Mouse (Mus musculus) heart, embryonic 11.5 days (tissue): ENCODE measurements around the gene Phyhipl. TPM values are rescaled to one million over a fixed set of nuclear protein-coding genes. Genes with fewer than 3 reads are reported as not detected.

ENCODE experiments used
- ATAC-seq: fragments of 200-750 bp; cut with Nextera tagmentation; replicated peaks from 2 replicates; pipeline ENCODE4 v1.8.0; 2017; ENCODE audit warnings: moderate library complexity; ENCODE audit not compliant: insufficient number of reproducible peaks, low FRiP score, low TSS enrichment
- H3K27ac ChIP-seq: fragments of 300-500 bp; sonication (generic); 2 replicates; pipeline ENCODE4 v1.5.1; 2014; ENCODE audit warnings: mild to moderate bottlenecking, low read depth, low read length
- H3K27me3 ChIP-seq: fragments of 300-500 bp; sonication (generic); 2 replicates; pipeline ENCODE4 v1.6.1; 2014; ENCODE audit warnings: mild to moderate bottlenecking, low read length, mixed read lengths; ENCODE audit not compliant: control insufficient read depth, insufficient read depth
- H3K36me3 ChIP-seq: fragments of 300-500 bp; sonication (generic); 2 replicates; pipeline ENCODE4 v1.6.1; 2014; ENCODE audit warnings: mild to moderate bottlenecking, low read length, moderate library complexity, mixed read lengths; ENCODE audit not compliant: control insufficient read depth, insufficient read depth
- H3K4me1 ChIP-seq: fragments of 300-500 bp; sonication (generic); 2 replicates; pipeline ENCODE4 v1.6.1; 2014; ENCODE audit warnings: low read length; ENCODE audit not compliant: control insufficient read depth, insufficient read depth
- H3K4me2 ChIP-seq: fragments of 300-500 bp; sonication (generic); 2 replicates; pipeline ENCODE4 v1.6.1; 2014; ENCODE audit warnings: mild to moderate bottlenecking, moderate library complexity
- H3K4me3 ChIP-seq: fragments of 300-500 bp; sonication (generic); 2 replicates; pipeline ENCODE4 v1.5.1; 2014; ENCODE audit warnings: low read depth, low read length
- H3K9ac ChIP-seq: fragments of 300-500 bp; sonication (generic); 2 replicates; pipeline ENCODE4 v1.6.1; 2014; ENCODE audit warnings: mild to moderate bottlenecking, low read depth, low read length, moderate library complexity
- H3K9me3 ChIP-seq: fragments of 300-500 bp; sonication (generic); replicated peaks from 2 replicates; pipeline ENCODE4 v1.6.1; 2016; ENCODE audit warnings: low read length; ENCODE audit not compliant: control insufficient read depth
- WGBS: fragments of 180-500 bp; shearing (Covaris S2); extraction: QIAGEN DNeasy Blood & Tissue Kit; methylation state at CpG from one replicate; pipeline ENCODE4 v1.1.7; 2014; ENCODE audit not compliant: insufficient replicate concordance; 5-methylcytosine and 5-hydroxymethylcytosine counted together
- polyA plus RNA-seq: library from polyadenylated mRNA; unstranded; fragments of >200 nt; fragmentation: Nextera tagmentation; extraction: Ambion mirVana; gene quantifications from 2 replicates; pipeline ENCODE4 v1.2.1, GENCODE M21; 2014

Gene Phyhipl
- polyA plus RNA-seq, 1 experiment from 2014 or later: 2.6 TPM

DNA sequence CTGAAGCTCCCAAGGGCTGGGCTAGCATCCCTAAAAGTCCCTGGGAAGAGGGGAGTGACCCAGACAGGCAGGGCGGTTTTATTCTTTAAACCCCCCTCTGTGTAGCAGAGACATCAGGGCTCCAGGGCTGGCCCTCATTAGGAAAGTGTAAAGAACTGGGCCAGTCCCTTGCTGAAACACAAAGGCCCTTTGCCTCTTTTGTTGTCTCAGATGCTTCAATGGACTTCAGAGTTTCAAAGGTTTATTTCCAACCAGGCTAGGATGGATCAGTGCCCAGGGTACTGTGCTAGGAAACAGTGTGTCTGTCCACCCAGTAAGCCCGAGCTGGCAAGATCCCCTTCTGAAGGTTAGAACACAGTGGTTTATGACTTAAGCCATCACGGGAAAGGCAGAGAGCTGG is 30.7 kb upstream of the Phyhipl start:
- WGBS: 51% methylated on average over 3 of the region's 3 CpGs
- Histone ChIP-seq H3K9me3 (no peaks in the 10 kb centered on the region), H3K4me1 (no peaks in the 10 kb centered on the region), H3K4me2 (no peak overlapping the region), H3K9ac (no peak overlapping the region), H3K27me3 (no peaks in the 10 kb centered on the region), H3K27ac (no peak overlapping the region), H3K4me3 (no peak overlapping the region), H3K36me3 (no peaks in the 10 kb centered on the region)
- ATAC-seq: no peak

GRCm38 (mm10) chr10:70683508-70683907 is 27.7 kb upstream of the Phyhipl start:
- no peak for ATAC-seq
- no peaks in the 10 kb centered on the region for H3K36me3 ChIP-seq
- H3K4me3 ChIP-seq: no peak overlapping the region
- H3K4me2 ChIP-seq: no peak overlapping the region
- no peak overlapping the region for H3K27ac ChIP-seq
- no peaks in the 10 kb centered on the region for H3K4me1 ChIP-seq
- H3K9me3 ChIP-seq: no peaks in the 10 kb centered on the region
- H3K9ac ChIP-seq: no peak overlapping the region
- 81% methylated on average over 4 of the region's 4 CpGs for WGBS
- no peaks in the 10 kb centered on the region for H3K27me3 ChIP-seq

DNA sequence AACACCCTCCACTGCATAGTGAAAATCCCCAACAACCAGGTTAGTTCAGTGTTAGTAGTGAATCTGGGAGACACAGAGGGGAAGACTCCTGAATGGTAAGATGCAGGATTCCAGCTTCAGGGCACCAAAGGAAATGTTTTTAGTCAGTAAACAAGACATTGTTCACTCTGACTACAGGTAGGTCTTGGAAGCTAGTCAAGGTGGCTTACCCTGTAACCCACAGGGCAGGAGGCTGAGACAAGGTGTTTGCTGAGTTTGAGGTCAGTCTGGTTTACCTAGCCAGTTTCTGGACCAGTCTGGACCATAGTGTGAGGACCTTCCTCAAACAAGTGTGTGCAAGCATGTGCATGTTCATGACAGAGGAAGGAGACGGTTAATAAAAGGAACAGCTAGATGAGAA is 22.2 kb upstream of the Phyhipl start:
- Histone ChIP-seq H3K9me3 (no peaks in the 10 kb centered on the region), H3K4me1 (no peaks in the 10 kb centered on the region), H3K36me3 (no peaks in the 10 kb centered on the region), H3K27me3 (no peaks in the 10 kb centered on the region), H3K27ac (no peak overlapping the region), H3K4me2 (no peak overlapping the region), H3K4me3 (no peak overlapping the region), H3K9ac (no peak overlapping the region)
- 74% methylated on average over 1 of the region's 1 CpGs for WGBS
- no peak for ATAC-seq

DNA sequence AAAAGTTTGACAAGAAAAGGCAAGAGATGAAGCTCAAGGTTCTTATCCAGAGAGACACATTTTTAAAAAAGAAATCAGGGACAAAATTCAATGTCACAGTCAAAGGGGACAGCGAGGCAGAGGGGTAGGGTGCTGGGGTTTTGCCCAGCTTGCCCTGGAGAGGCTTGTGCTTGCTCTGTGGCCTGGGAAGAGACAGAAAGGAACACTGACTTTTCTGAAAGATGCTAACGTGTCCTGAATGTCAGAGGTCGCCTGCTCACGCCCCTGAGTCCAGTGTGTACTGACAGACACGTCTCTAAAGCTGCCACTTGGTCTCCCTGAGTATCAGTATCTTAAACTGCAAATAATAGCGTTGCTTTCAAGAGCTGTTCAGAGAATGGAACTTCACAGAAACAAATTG is 507 bp upstream of the Phyhipl start:
- ATAC-seq: no peak
- Histone ChIP-seq H3K4me1 (no peaks in the 10 kb centered on the region), H3K9me3 (no peaks in the 10 kb centered on the region), H3K9ac (no peak overlapping the region), H3K36me3 (no peaks in the 10 kb centered on the region), H3K27ac (no peak overlapping the region), H3K27me3 (no peaks in the 10 kb centered on the region), H3K4me3 (no peak overlapping the region), H3K4me2 (no peak overlapping the region)
- 48% methylated on average over 6 of the region's 6 CpGs for WGBS

DNA sequence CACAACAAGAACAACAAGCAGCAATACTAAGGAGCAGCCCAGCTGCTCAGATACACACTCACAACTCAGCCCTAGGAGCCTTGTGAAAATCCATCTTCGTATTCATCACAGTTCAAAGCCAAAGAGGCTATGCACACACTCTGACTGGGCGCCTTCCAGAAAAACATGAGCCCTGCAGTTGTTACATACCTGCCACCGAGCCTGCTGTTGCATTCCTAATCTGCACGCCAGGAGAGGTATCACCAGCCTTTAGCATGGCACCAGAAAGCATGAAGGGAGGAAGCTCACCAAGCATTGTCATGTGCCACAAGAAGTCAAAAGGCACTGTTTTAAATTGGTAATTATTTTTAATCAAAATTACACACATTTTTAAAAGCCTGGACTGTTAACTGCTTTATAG is 1.1 kb downstream of the Phyhipl start:
- H3K4me1 ChIP-seq: no peaks in the 10 kb centered on the region
- no peaks in the 10 kb centered on the region for H3K9me3 ChIP-seq
- no peaks in the 10 kb centered on the region for H3K27me3 ChIP-seq
- no peak overlapping the region for H3K4me2 ChIP-seq
- H3K4me3 ChIP-seq: no peak overlapping the region
- no peaks in the 10 kb centered on the region for H3K36me3 ChIP-seq
- no peak overlapping the region for H3K9ac ChIP-seq
- no peak overlapping the region for H3K27ac ChIP-seq
- WGBS: 76% methylated on average over 4 of the region's 4 CpGs
- ATAC-seq: no peak

- H3K4me1 ChIP-seq: no peaks in the 10 kb centered on the region
- WGBS: 72% methylated on average over 3 of the region's 3 CpGs
- no peak overlapping the region for H3K27ac ChIP-seq
- H3K27me3 ChIP-seq: no peaks in the 10 kb centered on the region
- no peak overlapping the region for H3K9ac ChIP-seq
- H3K36me3 ChIP-seq: no peaks in the 10 kb centered on the region
- no peaks in the 10 kb centered on the region for H3K9me3 ChIP-seq
- ATAC-seq: no peak
- no peak overlapping the region for H3K4me3 ChIP-seq
- no peak overlapping the region for H3K4me2 ChIP-seq
Measured at GRCm38 (mm10) chr10:70654139-70654538, 1.6 kb downstream of the Phyhipl start.

GRCm38 (mm10) chr10:70651769-70652648 is 3.8 kb downstream of the Phyhipl start:
- Histone ChIP-seq H3K27ac (no peak overlapping the region), H3K4me3 (no peak overlapping the region), H3K36me3 (no peaks in the 10 kb centered on the region), H3K4me2 (no peak overlapping the region), H3K9me3 (no peaks in the 10 kb centered on the region), H3K4me1 (no peaks in the 10 kb centered on the region), H3K27me3 (no peaks in the 10 kb centered on the region), H3K9ac (no peak overlapping the region)
- no peak for ATAC-seq
- WGBS: 41% methylated on average over 16 of the region's 16 CpGs

DNA sequence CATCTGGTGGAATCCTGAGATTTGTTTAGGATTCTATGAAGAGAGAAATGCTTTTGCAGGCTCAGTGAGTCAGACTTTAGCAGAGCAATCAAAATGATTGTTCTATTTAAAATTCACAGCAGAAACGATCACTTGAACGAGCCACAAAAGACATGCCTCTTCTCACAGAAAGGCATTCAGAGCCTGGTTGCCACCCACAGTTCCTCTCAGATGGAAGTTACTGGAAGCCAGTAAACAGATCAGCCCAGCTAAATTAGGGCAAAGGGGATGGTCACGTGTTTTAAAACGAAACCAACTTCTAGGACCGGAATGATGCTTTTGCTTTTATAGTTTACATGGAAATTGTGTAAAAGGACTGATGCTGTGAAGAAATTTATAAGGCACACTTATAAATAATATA is 6.9 kb downstream of the Phyhipl start:
- Histone ChIP-seq H3K4me3 (no peak overlapping the region), H3K27me3 (no peaks in the 10 kb centered on the region), H3K4me2 (no peak overlapping the region), H3K9me3 (no peaks in the 10 kb centered on the region), H3K4me1 (no peaks in the 10 kb centered on the region), H3K27ac (no peak overlapping the region), H3K9ac (no peak overlapping the region), H3K36me3 (no peaks in the 10 kb centered on the region)
- 78% methylated on average over 5 of the region's 5 CpGs for WGBS
- no peak for ATAC-seq

- 84% methylated on average over 9 of the region's 9 CpGs for whole genome bisulfite sequencing
- Histone ChIP-seq H3K27me3 (no peaks in the 10 kb centered on the region), H3K4me1 (no peaks in the 10 kb centered on the region), H3K4me2 (no peak overlapping the region), H3K4me3 (no peak overlapping the region), H3K36me3 (no peaks in the 10 kb centered on the region), H3K9ac (no peak overlapping the region), H3K27ac (no peak overlapping the region), H3K9me3 (no peaks in the 10 kb centered on the region)
- no peak for ATAC-seq
Measured at GRCm38 (mm10) chr10:70643131-70643530, 12.6 kb downstream of the Phyhipl start.
